Mouse (Mus musculus) midbrain, embryonic 11.5 days (tissue): ENCODE data around the gene Usp4. TPM values are rescaled to one million over a fixed set of nuclear protein-coding genes. Genes with fewer than 3 reads are reported as not detected.

Experiments used
- ATAC-seq: fragments of 200-750 bp; cut with Nextera tagmentation; 2 replicates; pipeline ENCODE4 v1.8.0; 2017; ENCODE audit warnings: moderate TSS enrichment, moderate library complexity; ENCODE audit not compliant: low FRiP score
- DNase-seq: peaks from one replicate; pipeline ENCODE4 v3.0.0; 2015; ENCODE audit warnings: low spot score; ENCODE audit errors: missing footprints
- H3K27ac ChIP-seq: fragments of 300-500 bp; sonication (generic); 2 replicates; pipeline ENCODE4 v1.5.1; 2014; ENCODE audit warnings: low read depth, low read length
- H3K27me3 ChIP-seq: fragments of 300-500 bp; sonication (generic); 2 replicates; pipeline ENCODE4 v1.6.1; 2014; ENCODE audit warnings: mild to moderate bottlenecking, low read length, moderate library complexity, mixed read lengths; ENCODE audit not compliant: control insufficient read depth, insufficient read depth
- H3K36me3 ChIP-seq: fragments of 300-500 bp; sonication (generic); 2 replicates; pipeline ENCODE4 v1.6.1; 2014; ENCODE audit warnings: mild to moderate bottlenecking, low read length, moderate library complexity, mixed read lengths; ENCODE audit not compliant: control insufficient read depth, insufficient read depth
- H3K4me1 ChIP-seq: fragments of 300-500 bp; sonication (generic); 2 replicates; pipeline ENCODE4 v1.6.1; 2014; ENCODE audit warnings: low read length; ENCODE audit not compliant: control insufficient read depth, insufficient read depth
- H3K4me2 ChIP-seq: fragments of 300-500 bp; sonication (generic); 2 replicates; pipeline ENCODE4 v1.6.1; 2014; ENCODE audit warnings: mild to moderate bottlenecking, moderate library complexity
- H3K4me3 ChIP-seq: fragments of 300-500 bp; sonication (generic); 2 replicates; pipeline ENCODE4 v1.5.1; 2014; ENCODE audit warnings: low read depth, low read length
- H3K9ac ChIP-seq: fragments of 300-500 bp; sonication (generic); 2 replicates; pipeline ENCODE4 v1.6.1; 2014; ENCODE audit warnings: low read length
- H3K9me3 ChIP-seq: fragments of 300-500 bp; sonication (generic); 2 replicates; pipeline ENCODE4 v1.6.1; 2016; ENCODE audit warnings: low read length; ENCODE audit not compliant: control insufficient read depth
- WGBS: fragments of 180-500 bp; shearing (Covaris S2); extraction: QIAGEN DNeasy Blood & Tissue Kit; methylation state at CpG from one replicate; pipeline ENCODE4 v1.1.7; 2014; 5-methylcytosine and 5-hydroxymethylcytosine counted together
- polyA plus RNA-seq: library from polyadenylated mRNA; unstranded; fragments of >200 nt; fragmentation: Nextera tagmentation; extraction: Ambion mirVana; gene quantifications from 2 replicates; pipeline ENCODE4 v1.2.1, GENCODE M21; 2014

Gene Usp4
- polyA plus RNA-seq, 1 experiment from 2014 or later: 130 TPM

GRCm38 (mm10) chr9:108340258-108341138 lies 7.2 kb upstream of the Usp4 start:
- peaks cover 14% of the 10 kb centered on the region for H3K4me1 ChIP-seq
- ATAC-seq (no peak), DNase-seq (no peak)
- H3K9ac ChIP-seq: peak overlapping the region; percentile 93
- no peak overlapping the region for H3K27ac ChIP-seq
- H3K4me2 ChIP-seq: peak overlapping the region; percentile 80
- H3K4me3 ChIP-seq: peak overlapping the region; percentile 82
- H3K27me3 ChIP-seq: no peaks in the 10 kb centered on the region
- no peaks in the 10 kb centered on the region for H3K36me3 ChIP-seq
- H3K9me3 ChIP-seq: no peaks in the 10 kb centered on the region
- WGBS: 66% methylated on average over 10 of the region's 10 CpGs

- no peak for DNase-seq
- H3K27me3 ChIP-seq: no peaks in the 10 kb centered on the region
- no peaks in the 10 kb centered on the region for H3K36me3 ChIP-seq
- H3K4me3 ChIP-seq: no peak overlapping the region
- H3K4me2 ChIP-seq: no peak overlapping the region
- no peak for ATAC-seq
- H3K9me3 ChIP-seq: no peaks in the 10 kb centered on the region
- 88% methylated on average over 5 of the region's 5 CpGs for WGBS
- no peak overlapping the region for H3K27ac ChIP-seq
- peaks cover 14% of the 10 kb centered on the region for H3K4me1 ChIP-seq
- no peak overlapping the region for H3K9ac ChIP-seq
Measured at GRCm38 (mm10) chr9:108341139-108341475, 6.5 kb upstream of the Usp4 start.

GRCm38 (mm10) chr9:108341801-108342200 lies 5.9 kb upstream of the Usp4 start:
- Histone ChIP-seq H3K27ac (no peak overlapping the region), H3K27me3 (no peaks in the 10 kb centered on the region), H3K36me3 (no peaks in the 10 kb centered on the region), H3K9me3 (no peaks in the 10 kb centered on the region), H3K4me2 (no peak overlapping the region), H3K4me3 (no peak overlapping the region), H3K4me1 (peaks cover 16% of the 10 kb centered on the region), H3K9ac (0 out of 2 replicates have a peak overlapping the region, but pooled peaks have one; percentile 16)
- no peak for DNase-seq
- no peak for ATAC-seq

- Histone ChIP-seq H3K9ac (no peak overlapping the region), H3K4me1 (peaks cover 16% of the 10 kb centered on the region), H3K27ac (no peak overlapping the region), H3K27me3 (no peaks in the 10 kb centered on the region), H3K4me3 (no peak overlapping the region), H3K9me3 (no peaks in the 10 kb centered on the region), H3K4me2 (no peak overlapping the region), H3K36me3 (no peaks in the 10 kb centered on the region)
- ATAC-seq (no peak), DNase-seq (no peak)
- 59% methylated on average over 5 of the region's 5 CpGs for WGBS
Measured at GRCm38 (mm10) chr9:108342301-108342831, 5.3 kb upstream of the Usp4 start.

GRCm38 (mm10) chr9:108343331-108343730 lies 4.3 kb upstream of the Usp4 start:
- WGBS: 77% methylated on average over 3 of the region's 3 CpGs

GRCm38 (mm10) chr9:108343835-108344234 lies 3.8 kb upstream of the Usp4 start:
- Histone ChIP-seq H3K4me3 (no peak overlapping the region), H3K4me1 (peaks cover 18% of the 10 kb centered on the region), H3K27me3 (no peaks in the 10 kb centered on the region), H3K9me3 (no peaks in the 10 kb centered on the region), H3K27ac (no peak overlapping the region), H3K4me2 (no peak overlapping the region), H3K36me3 (no peaks in the 10 kb centered on the region), H3K9ac (no peak overlapping the region)
- WGBS: 97% methylated on average over 1 of the region's 1 CpGs
- DNase-seq (no peak), ATAC-seq (no peak)

More at GRCm38 (mm10) chr9:108343331-108343730, 4.3 kb upstream of the Usp4 start:
- Histone ChIP-seq H3K36me3 (no peaks in the 10 kb centered on the region), H3K27me3 (no peaks in the 10 kb centered on the region), H3K9ac (no peak overlapping the region), H3K27ac (no peak overlapping the region), H3K9me3 (no peaks in the 10 kb centered on the region), H3K4me1 (peaks cover 17% of the 10 kb centered on the region), H3K4me2 (no peak overlapping the region), H3K4me3 (no peak overlapping the region)
- DNase-seq (no peak), ATAC-seq (no peak)

GRCm38 (mm10) chr9:108344471-108344870 lies 3.2 kb upstream of the Usp4 start:
- 81% methylated on average over 4 of the region's 4 CpGs for WGBS
- no peak overlapping the region for H3K4me3 ChIP-seq
- no peaks in the 10 kb centered on the region for H3K9me3 ChIP-seq
- H3K4me2 ChIP-seq: no peak overlapping the region
- H3K4me1 ChIP-seq: peaks cover 18% of the 10 kb centered on the region
- no peak for ATAC-seq
- no peak overlapping the region for H3K27ac ChIP-seq
- no peaks in the 10 kb centered on the region for H3K36me3 ChIP-seq
- H3K9ac ChIP-seq: no peak overlapping the region
- DNase-seq: peak; percentile 75
- no peaks in the 10 kb centered on the region for H3K27me3 ChIP-seq

- Histone ChIP-seq H3K27me3 (no peaks in the 10 kb centered on the region), H3K9ac (peak overlapping the region; percentile 88), H3K9me3 (no peaks in the 10 kb centered on the region), H3K27ac (peak overlapping the region; percentile 92), H3K4me1 (peaks cover 8% of the 10 kb centered on the region), H3K36me3 (peaks cover 11% of the 10 kb centered on the region), H3K4me3 (peak overlapping the region; percentile 89), H3K4me2 (peak overlapping the region; percentile 80)
- 8% methylated on average over 11 of the region's 11 CpGs for WGBS
- DNase-seq: no peak
- peak; percentile 2; the same call in 1 of the 2 replicates for ATAC-seq
Measured at GRCm38 (mm10) chr9:108347024-108347423, 629 bp upstream of the Usp4 start.

- no peak for DNase-seq
- Histone ChIP-seq H3K27me3 (no peaks in the 10 kb centered on the region), H3K4me1 (peaks cover 8% of the 10 kb centered on the region), H3K4me3 (peak overlapping the region; percentile 89), H3K9me3 (no peaks in the 10 kb centered on the region), H3K36me3 (peaks cover 17% of the 10 kb centered on the region), H3K27ac (peak overlapping the region; percentile 92; the same call in 1 of the 2 replicates), H3K9ac (peak overlapping the region; percentile 88), H3K4me2 (peak overlapping the region; percentile 80)
- no peak for ATAC-seq
- 9% methylated on average over 14 of the region's 14 CpGs for WGBS
Measured at GRCm38 (mm10) chr9:108348290-108348680, 632 bp downstream of the Usp4 start.
